Mouse (Mus musculus) small intestine, adult 2 months (tissue): Measurements from ENCODE around the gene Bag3.

Experiments
- CTCF ChIP-seq: fragments of 200-500 bp; IDR thresholded peaks from 2 replicates; pipeline ENCODE4 v1.5.1; 2012; ENCODE audit warnings: low read depth, mild to moderate bottlenecking, control low read depth, inconsistent platforms, low read length, moderate library complexity, mixed read lengths; ENCODE audit not compliant: insufficient replicate concordance, insufficient read length; ENCODE audit errors: extremely low read depth
- POLR2A ChIP-seq: fragments of 200-500 bp; IDR thresholded peaks from 2 replicates; pipeline ENCODE4 v1.6.1; 2012; ENCODE audit warnings: low read depth, mild to moderate bottlenecking, control low read depth, inconsistent platforms, low read length, moderate library complexity

GRCm38 (mm10) chr7:128592118-128592935 lies 68.9 kb downstream of the Bag3 start:
- TF ChIP-seq CTCF (no peak), POLR2A (no peak)
